Mouse (Mus musculus): ENCODE measurements around the gene Ptprd. TPM values are rescaled to one million over a fixed set of nuclear protein-coding genes. Genes with fewer than 3 reads are reported as not detected.

Gene Ptprd
- total RNA-seq, 2 experiments from 2014 or later, result 5.0 to 6.9 TPM

DNA sequence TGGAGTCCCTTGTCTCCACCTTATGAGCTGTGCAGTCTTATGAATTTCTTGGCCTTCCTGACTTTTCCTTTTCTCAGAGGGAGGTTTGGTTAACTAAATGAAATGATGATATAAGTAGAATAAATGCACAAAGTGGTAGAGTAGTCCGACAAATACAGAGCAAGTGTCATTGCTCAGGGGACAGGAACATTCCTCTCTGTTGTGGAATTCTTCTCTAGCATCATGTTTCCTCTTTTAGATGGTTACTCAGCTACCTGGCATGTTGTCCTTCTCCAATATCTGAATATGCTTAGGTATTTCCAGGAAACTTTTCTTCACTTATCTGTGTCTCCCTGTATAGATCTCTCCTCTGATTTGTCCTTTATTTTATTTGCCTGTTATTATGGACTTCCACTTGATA lies 1207.3 kb downstream of the Ptprd start:
- no peak for TF ChIP-seq CTCF (IDR thresholded peaks at IDR 0.05)
- DNase-seq, result no peak
- H3K27ac ChIP-seq, result no peak overlapping the region
- H3K4me3 ChIP-seq, result no peak overlapping the region
- intact Hi-C loops (cut with DNase I), result no loop called here

DNA sequence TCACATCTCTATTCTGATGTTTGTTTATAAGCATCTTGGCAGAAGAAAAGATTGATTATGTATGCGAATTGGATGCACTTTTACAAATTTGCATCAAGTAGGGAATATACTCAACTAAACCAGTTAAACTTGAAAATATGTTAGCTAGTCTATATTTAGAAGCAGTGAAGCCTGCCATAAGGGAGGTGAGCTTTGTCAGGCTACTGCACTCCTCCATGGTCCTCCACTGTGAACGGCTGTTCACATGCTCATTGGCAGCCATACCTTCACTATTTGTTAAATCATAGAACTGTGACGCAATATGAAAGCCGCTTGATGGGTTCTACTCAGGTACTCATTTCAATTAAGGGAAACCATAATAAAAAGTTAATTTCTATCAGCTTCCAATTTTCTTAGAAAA lies 1215.6 kb downstream of the Ptprd start:
- H3K4me3 ChIP-seq, result no peak overlapping the region
- DNase-seq, result no peak
- no peak overlapping the region for H3K27ac ChIP-seq
- no peak for TF ChIP-seq CTCF (IDR thresholded peaks at IDR 0.05)
- intact Hi-C loops (cut with DNase I), result no loop called here

DNA sequence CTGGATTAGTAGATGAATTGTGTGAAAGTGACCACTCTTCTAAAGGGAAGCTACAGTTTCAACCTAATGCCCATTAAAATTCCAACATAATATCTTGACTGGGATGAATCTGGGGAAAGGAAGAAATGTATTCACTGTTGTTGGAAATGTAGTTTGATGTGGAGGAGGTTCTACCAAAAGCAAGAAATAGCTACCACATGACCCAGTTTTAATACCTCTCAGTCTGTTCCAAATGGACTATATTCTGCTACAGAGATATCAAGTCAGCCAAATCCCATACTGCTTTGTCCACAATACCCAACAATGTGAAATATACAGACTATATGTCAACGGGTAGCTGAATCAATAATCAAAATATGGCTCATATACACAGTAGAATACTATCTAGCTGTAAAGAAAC lies 1221.8 kb downstream of the Ptprd start:
- no peak for TF ChIP-seq CTCF (IDR thresholded peaks at IDR 0.05)
- Histone ChIP-seq H3K27ac (no peak overlapping the region), H3K4me3 (no peak overlapping the region)
- intact Hi-C loops (cut with DNase I), result no loop called here
- DNase-seq, result no peak

DNA sequence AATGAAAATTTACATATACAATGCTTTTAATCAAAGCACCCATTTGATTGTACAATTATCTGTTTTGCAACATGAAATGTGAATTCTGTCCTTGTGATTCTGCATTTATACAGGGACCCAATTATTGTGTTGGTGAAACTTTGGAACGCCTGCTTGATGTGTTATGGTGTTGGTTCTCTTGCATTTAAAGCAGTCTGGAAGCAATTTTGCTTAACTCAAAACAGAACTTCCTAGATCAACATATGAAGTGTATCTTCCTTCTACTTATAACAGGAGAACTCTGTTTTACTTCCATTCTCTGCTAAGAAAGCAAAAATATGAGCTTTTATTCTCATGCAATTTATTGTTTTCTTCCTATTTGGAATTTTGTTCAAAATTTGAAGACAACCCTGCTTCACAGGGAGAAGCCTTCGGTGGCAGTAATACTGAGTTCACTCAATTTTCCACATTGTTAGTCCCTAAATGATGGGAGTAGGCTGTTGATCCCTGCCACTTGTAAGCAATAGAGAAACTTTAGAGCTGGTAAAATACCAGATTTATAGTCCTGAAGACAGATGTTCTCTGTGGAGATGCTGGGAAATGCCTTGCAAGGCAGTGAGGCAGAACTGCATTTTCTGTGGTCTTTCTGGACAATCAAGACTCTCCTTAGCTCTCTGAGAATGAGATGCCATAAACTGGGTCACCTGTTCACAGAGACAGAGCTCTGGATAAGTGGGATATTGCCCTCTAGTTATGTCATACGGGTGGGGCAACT lies 1234.5 kb downstream of the Ptprd start:
- no peak for TF ChIP-seq CTCF (IDR thresholded peaks at IDR 0.05)
- intact Hi-C loops (cut with DNase I), result no loop called here
- no peak overlapping the region for H3K4me3 ChIP-seq
- no peak for DNase-seq
- no peak overlapping the region for H3K27ac ChIP-seq

DNA sequence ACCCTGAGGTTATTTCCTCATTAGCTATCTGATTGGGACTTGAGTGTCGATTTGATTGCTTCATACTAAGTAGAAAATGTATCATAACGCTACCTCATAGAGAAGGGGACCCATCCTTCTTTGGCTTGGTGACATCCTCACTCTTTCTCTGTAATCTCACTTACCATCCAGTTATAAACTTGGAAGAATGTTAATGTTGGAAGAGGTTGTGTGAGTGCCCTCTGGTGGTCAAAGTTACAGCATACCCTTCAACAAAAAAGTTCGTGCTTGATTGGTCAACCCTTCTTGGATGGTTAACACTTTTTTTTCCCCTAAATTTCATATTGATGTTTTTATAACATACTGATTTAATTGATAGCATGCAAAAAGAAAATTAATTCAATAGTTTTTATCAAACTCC lies 1263.5 kb downstream of the Ptprd start:
- no peak overlapping the region for H3K27ac ChIP-seq
- no peak for DNase-seq
- peak; percentile 69 for TF ChIP-seq CTCF (IDR thresholded peaks at IDR 0.05)
- no peak overlapping the region for H3K4me3 ChIP-seq
- intact Hi-C loops (cut with DNase I), result no loop called here

DNA sequence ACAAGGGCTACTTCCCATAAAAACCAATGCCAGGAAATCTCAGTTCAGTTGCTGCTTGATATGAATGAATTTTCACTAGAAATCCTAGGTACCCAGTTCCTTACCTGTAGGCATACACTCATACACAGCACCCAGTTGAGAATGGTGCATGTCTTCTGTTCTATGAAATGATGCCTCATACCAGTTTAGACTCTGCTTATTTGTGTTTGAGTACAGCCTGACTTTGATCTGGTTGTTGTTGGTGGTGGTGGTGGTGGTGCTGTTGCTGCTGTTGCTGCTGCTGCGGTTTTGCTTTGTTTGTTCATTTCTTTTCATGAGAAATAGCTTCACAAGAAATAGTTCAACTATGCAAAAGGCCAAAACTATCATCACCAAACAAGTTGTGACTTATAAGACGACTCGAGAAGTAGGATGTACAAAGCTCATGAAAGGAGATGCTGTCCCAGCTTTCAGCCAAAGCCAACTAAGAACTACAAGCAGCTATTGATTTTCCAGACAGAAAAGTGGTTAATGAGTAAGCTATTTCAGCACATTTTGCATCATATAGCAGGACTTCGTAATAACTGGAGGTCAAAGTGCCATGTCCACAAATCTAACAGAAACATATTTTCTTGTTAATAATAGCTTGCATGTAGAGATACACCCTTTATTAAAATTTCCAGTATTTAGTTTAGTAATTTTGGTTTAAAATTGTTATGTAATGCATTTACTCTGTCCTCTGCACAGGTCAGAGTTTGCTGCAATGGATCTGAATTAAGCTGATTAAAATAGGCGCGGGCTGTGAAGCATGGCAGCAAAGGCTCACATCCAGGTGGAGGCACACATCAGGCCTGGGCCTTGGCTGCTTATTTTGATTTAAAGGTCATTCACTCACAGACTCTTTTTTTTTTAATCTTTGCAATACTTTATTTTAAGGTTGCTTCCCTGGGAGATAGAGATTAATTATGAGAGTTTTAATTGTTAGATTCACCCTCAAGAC lies 1270.1 kb downstream of the Ptprd start:
- no peak overlapping the region for H3K27ac ChIP-seq
- no peak for TF ChIP-seq CTCF (IDR thresholded peaks at IDR 0.05)
- DNase-seq, result no peak
- intact Hi-C loops (cut with DNase I), result no loop called here
- H3K4me3 ChIP-seq, result no peak overlapping the region

DNA sequence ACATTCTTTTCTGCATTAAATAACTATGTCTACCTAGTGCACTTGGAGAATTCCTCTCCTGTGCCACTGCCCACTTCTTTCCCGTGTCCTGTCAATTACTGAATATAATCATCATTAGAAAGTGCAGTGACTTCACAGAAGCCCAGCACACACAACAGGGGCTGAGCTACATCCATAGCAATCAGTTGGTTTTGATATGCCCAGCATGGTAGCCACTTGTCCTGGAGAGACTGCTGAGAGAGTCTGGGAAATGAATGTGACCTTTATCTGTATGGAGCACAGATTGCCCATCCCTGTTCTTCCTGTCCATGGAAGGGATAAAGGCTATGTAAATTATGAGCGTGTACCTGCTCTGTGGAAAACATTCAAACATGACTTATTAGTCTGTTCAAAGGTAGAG lies 1280.2 kb downstream of the Ptprd start:
- no peak overlapping the region for H3K27ac ChIP-seq
- TF ChIP-seq CTCF (IDR thresholded peaks at IDR 0.05), result no peak
- no peak overlapping the region for H3K4me3 ChIP-seq
- DNase-seq, result no peak
- intact Hi-C loops (cut with DNase I), result no loop called here

DNA sequence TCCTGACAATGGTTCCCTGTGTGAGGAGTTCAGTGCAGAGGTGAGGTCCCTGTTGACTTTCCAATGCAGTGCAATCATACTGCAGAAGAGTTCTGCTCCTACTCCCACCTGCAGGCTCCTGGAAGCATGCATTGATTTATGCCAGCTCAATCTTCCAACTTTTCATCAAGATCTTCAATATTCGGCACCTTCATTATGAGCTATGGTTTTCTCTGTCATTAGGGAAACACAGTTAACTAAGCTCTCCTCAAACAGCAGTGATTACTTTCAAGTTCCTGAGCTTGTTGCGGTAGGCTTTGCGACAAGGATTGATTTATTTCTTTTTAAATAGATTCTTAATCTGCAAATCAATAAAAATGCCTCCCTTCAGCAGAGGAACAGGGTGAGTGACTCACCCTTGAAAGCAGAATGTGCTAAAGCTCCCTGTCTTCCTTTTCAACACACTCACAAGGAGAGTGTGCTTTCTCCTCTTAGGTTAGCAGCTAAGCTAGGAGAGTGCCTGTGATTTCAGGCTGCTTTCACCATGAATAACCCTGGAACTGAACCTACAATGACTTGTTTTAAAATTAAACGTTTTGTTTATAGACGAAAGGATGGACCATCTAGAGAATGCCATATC lies 1298.1 kb downstream of the Ptprd start:
- no peak for DNase-seq
- Histone ChIP-seq H3K4me3 (no peak overlapping the region), H3K27ac (no peak overlapping the region)
- TF ChIP-seq CTCF (IDR thresholded peaks at IDR 0.05), result no peak
- intact Hi-C loops (cut with DNase I), result no loop called here

DNA sequence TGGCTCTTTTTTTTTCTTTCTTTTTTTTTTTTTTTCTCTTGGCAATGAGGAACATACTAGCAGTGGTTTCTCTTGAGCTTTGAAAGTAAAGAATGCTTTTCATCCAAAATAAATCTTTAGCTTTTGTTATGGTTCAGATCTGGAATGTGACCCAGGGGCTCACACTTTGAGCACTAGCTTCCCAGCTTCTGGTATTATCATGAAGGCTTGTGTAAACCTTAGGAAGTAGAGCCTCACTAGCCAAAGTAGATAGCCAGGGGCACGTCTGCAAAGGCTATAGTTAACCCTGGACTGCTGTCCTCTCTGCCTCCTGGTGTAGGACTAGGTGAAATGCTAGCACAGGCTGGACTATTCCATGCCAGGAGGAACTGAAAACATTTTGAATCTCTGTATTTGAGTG lies 1310.1 kb downstream of the Ptprd start:
- DNase-seq, result no peak
- TF ChIP-seq CTCF (IDR thresholded peaks at IDR 0.05), result no peak
- intact Hi-C loops (cut with DNase I), result no loop called here
- H3K27ac ChIP-seq, result no peak overlapping the region
- no peak overlapping the region for H3K4me3 ChIP-seq

DNA sequence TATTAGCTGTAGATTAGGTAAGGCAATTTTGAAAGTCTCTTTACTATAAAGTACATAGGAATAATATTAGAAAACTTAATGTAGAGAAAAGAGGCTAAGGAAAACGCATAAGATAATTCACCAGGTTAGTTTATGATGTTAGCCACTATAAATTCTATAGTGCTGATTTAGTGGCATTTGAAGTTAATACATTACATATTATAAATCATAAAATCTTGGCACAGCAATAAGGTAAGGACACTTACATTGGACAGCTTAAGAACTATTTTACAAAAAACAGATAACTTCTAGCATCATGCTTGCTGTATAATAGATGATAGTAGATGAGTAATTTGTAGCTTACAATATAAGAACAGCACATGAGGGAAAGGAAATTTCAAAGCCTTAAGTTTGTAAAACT lies 1322.1 kb downstream of the Ptprd start:
- no peak overlapping the region for H3K4me3 ChIP-seq
- no peak for DNase-seq
- no peak for TF ChIP-seq CTCF (IDR thresholded peaks at IDR 0.05)
- intact Hi-C loops (cut with DNase I), result no loop called here
- H3K27ac ChIP-seq, result no peak overlapping the region

DNA sequence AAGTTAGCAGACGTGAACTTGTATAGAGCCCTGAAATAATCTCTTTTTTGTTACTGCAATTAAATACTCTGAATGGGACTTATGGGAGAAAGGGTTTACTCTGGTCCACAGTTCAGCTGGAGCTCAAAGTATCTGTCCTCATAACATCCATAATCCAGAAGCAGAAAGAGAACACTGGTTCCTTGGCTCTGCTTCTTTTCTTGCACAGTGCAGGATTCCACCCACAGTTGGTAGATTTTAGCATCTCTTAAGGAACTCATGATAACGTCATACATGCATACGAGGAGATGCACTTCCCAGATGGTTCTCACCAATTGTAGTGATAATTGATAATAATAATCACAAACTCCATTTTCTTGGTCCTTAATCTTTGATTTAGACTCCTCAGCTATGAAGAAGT lies 1330.2 kb downstream of the Ptprd start:
- no peak for TF ChIP-seq CTCF (IDR thresholded peaks at IDR 0.05)
- no peak for DNase-seq
- Histone ChIP-seq H3K4me3 (no peak overlapping the region), H3K27ac (no peak overlapping the region)
- intact Hi-C loops (cut with DNase I), result no loop called here

DNA sequence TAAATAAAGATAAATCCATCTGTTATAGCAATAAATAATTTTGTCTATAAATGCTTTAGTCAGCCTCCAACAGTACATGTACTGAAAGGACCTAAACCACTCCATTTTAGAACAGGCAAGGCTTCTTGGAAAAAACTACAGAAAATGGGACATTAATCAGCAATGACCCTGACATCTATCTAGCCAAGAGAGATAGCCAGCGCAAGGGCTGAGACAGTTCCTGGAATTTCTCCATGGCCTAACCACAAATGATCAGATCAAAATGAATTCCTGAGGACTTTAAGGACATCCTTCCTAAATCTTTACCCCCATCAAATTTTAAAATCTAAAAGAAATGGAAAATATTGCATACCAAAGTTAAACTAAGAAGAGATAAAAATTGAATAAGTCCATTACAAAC lies 1340.8 kb downstream of the Ptprd start:
- Histone ChIP-seq H3K4me3 (no peak overlapping the region), H3K27ac (no peak overlapping the region)
- TF ChIP-seq CTCF (IDR thresholded peaks at IDR 0.05), result no peak
- intact Hi-C loops (cut with DNase I), result no loop called here
- DNase-seq, result no peak

DNA sequence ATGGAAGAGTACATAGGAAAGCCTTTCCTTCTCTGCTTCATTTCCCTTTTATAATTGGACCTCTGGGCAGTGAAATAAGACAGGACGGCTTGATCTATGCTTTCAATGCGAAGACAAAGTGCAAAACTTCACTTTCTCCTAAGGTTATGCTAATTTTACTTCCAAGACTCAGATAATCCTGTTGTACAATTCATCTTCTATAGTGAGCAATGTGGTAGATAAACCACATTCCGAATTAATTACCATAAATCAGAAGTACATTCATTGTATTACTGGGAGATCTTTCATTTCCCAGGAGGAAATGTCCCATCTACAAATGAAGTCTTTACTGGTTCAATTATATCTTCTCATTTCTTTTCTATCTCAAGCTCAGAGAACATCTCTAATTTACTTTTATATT lies 1346.2 kb downstream of the Ptprd start:
- TF ChIP-seq CTCF (IDR thresholded peaks at IDR 0.05), result no peak
- intact Hi-C loops (cut with DNase I), result no loop called here
- Histone ChIP-seq H3K27ac (no peak overlapping the region), H3K4me3 (no peak overlapping the region)
- no peak for DNase-seq

Data from gastrocnemius, adult 2 months (tissue).